Mouse (Mus musculus): ENCODE data around the gene Akt2. TPM values are rescaled to one million over a fixed set of nuclear protein-coding genes. Genes with fewer than 3 reads are reported as not detected.

Gene Akt2
- polyA plus RNA-seq, 1 experiment from 2014 or later, result 101 TPM

DNA sequence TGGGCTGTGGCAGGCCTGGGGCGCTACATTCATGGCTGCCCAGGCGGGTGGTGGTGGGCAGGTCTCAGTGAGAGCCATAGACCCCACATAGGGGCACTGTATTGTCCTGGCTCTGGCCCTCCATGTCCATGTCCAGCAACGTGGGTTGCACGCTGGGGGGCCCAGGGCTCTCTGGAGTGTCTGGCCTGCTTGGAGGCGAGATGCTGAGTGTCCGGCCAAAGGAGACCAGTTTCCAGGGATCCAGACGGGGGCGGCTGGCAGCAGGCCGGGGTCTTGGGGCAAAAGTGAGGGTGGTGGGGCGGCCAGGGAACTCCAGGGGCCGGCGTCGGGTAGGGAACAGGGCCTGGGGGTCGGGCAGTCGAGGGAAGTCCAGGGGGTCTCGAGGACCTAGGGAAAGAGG is 65.2 kb downstream of the Akt2 start:
- no peak overlapping the region for H3K27ac ChIP-seq (replicated peaks)
- H3K9me3 ChIP-seq, result no peaks in the 10 kb centered on the region
- H3K4me3 ChIP-seq, result no peak overlapping the region
- peaks cover 58% of the 10 kb centered on the region for H3K36me3 ChIP-seq (replicated peaks)
- no peak for DNase-seq (ENCODE audit: low spot score)
- WGBS, result 88% methylated on average over 16 of the region's 16 CpGs
- H3K4me1 ChIP-seq, result peaks cover 16% of the 10 kb centered on the region
- H3K27me3 ChIP-seq (replicated peaks; ENCODE audit: low read depth, poor library complexity, severe bottlenecking), result peaks cover 91% of the 10 kb centered on the region

DNA sequence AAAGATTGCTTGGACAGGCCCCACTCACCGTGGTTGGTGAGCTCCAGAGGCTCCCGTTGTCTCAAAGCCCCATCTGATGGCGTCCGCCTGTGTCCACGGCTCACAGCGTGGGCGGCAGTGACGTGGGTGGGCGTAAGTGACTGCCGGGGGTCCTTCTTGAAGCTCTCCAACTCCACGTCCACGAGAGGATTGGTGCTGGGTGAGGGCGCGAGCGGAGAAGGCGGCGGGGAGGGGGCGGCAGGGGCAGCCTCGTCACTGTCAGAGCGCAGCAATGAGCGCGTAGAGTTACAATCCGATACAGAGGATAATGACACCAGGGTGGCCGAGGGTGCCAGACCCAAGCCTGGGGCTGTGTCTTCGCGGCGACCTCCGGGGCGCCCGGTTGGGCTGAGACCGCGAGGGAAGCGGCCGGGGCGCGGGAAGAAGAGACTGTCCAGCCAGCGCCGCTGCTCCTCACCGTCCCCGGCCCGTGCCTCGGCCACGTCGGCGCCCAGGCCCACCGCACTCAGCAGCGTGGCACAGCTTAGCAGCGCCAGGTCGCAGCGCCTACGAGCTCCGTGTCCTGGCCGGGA is 66.6 kb downstream of the Akt2 start:
- 0 out of 2 replicates have a peak overlapping the region, but pooled peaks have one; percentile 6 for H3K4me3 ChIP-seq

DNA sequence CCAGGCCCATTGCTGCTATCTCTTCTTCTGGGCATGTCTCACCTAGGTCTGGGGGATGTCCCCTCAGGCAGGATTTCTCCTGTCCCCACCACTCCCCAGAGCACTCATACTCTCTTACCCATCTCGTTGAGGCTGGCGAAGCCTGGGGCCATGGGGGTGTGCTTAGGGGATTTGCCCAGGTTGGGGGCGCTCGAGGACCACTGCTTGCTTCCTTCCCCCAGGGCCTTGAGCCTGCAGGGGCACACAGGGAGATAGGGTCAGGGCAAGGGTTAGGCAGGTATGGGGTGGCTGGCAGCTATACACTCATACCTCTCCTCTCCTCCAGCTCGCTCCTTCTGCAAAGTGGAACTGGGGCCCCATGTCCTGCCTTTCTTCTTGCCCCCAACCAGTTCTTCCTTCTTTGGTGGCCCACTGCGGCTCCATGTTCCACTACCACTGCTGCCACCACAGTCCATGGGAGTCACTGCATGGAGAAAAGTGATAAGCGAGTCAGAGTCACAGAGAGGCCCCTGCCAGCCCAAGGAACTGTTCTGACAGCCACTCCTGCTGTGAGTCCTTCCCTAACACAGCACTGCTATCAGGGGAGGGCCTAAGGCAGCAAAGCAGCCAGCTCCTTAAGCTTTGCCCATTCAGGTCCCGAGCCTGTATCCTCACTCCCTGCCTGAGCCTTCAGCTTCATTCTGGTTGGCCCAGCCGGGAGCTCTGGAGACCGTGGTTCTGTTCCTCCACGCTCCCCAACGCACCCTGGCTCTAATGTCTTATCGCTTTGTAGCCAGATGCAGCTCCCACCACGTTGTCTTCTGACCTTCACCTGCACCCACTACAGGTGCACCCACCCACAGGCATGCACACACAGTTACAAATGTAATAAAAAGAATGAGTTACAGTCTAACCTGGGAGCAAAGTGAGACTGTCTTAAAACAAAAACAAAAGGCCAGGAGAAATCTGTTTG is 67.6 kb downstream of the Akt2 start:
- Histone ChIP-seq H3K9me3 (no peaks in the 10 kb centered on the region), H3K4me3 (no peak overlapping the region), H3K27me3 (replicated peaks; ENCODE audit: low read depth, poor library complexity, severe bottlenecking) (peaks cover 72% of the 10 kb centered on the region), H3K27ac (replicated peaks) (no peak overlapping the region), H3K36me3 (replicated peaks) (peaks cover 73% of the 10 kb centered on the region), H3K4me1 (peaks cover 10% of the 10 kb centered on the region)
- 61% methylated on average over 14 of the region's 14 CpGs for WGBS
- DNase-seq (ENCODE audit: low spot score), result no peak

More for the DNA sequence above, 66.6 kb downstream of the Akt2 start:
- peaks cover 82% of the 10 kb centered on the region for H3K27me3 ChIP-seq (replicated peaks; ENCODE audit: low read depth, poor library complexity, severe bottlenecking)
- 24% methylated on average over 53 of the region's 53 CpGs for WGBS
- no peak for DNase-seq (ENCODE audit: low spot score)
- H3K9me3 ChIP-seq, result no peaks in the 10 kb centered on the region
- H3K4me1 ChIP-seq, result peaks cover 16% of the 10 kb centered on the region
- H3K36me3 ChIP-seq (replicated peaks), result peaks cover 68% of the 10 kb centered on the region
- no peak overlapping the region for H3K27ac ChIP-seq (replicated peaks)

DNA sequence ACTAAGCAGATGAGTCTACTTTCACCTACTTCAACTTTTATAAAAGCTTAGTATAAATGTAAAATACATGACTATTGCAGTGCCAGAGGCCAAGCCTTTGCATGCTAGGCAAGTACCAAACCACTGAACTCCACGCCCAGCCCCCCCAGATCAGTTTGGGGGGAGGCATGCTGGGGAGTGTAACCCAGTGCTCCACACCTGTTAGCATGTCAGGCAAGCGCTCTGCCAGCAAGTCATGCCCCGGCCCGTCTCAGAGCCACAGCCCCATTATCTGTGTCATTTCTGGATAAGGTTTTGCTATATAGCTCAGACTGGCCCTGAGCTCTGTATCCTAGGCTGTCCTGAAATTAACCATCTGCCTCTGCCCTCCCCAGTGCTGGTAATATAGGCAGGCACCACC is 70.7 kb downstream of the Akt2 start:
- Histone ChIP-seq H3K4me1 (peaks cover 6% of the 10 kb centered on the region; the same call in 1 of the 2 replicates), H3K9me3 (no peaks in the 10 kb centered on the region), H3K27ac (replicated peaks) (no peak overlapping the region), H3K27me3 (replicated peaks; ENCODE audit: low read depth, poor library complexity, severe bottlenecking) (peaks cover 41% of the 10 kb centered on the region), H3K36me3 (replicated peaks) (peaks cover 89% of the 10 kb centered on the region), H3K4me3 (no peak overlapping the region)
- 93% methylated on average over 4 of the region's 4 CpGs for WGBS
- no peak for DNase-seq (ENCODE audit: low spot score)

DNA sequence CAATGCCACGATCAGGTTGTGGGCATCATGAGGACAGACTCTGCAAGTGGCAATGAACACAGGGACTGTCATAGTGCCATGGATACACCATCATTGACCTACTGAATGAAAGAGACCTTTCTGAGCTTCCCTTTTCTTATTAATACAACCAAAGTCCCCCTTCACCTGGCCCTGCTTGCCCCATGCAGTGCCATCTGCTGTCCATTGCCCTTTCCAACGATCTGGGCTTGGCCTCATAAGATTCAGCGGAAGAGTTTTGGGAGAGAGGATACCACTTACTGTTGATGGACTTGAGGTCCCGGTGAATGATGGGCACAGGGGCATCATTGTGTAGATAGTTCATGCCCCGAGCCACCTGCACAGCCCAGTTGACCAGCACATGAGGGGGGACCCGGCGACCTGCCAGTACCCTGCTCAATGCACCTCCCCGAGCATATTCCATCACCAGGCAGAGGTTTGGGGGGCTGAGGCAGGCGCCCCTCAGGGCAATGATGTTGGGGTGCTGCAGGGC is 81.8 kb downstream of the Akt2 start:
- H3K4me1 ChIP-seq, result peaks cover 32% of the 10 kb centered on the region
- 63% methylated on average over 9 of the region's 9 CpGs for WGBS
- no peaks in the 10 kb centered on the region for H3K27me3 ChIP-seq (replicated peaks; ENCODE audit: low read depth, poor library complexity, severe bottlenecking)
- H3K4me3 ChIP-seq, result peak overlapping the region; percentile 99
- no peak for DNase-seq (ENCODE audit: low spot score)
- no peak overlapping the region for H3K27ac ChIP-seq (replicated peaks)
- H3K9me3 ChIP-seq, result no peaks in the 10 kb centered on the region
- peaks cover 33% of the 10 kb centered on the region for H3K36me3 ChIP-seq (replicated peaks)

DNA sequence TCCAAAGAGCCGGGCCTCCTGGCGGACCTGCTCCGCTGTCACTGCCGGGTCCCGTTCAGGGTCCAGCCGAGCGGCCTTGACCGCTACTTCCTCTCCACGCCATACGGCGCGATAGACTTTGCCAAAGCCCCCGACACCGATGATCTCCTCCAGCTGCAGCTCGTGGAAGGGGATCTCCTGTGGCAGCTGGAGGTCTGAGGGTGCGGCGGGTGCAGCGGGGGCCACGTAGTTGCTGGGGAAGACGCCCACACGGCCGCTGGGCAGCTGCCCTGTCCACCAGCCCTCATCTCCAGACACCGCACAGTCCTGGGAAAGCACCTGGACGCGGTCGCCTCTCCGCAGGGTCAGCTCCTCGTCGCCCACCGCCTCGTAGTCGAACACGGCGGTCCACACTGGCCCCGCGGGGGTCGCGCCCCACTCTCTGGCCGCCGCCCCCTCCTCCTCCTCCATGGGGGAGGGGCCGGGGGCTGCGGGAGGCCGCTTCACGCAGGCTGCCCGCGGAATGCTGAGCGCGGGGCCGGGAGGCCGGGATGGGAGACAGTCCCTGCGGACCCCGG is 82.3 kb downstream of the Akt2 start:
- H3K27ac ChIP-seq (replicated peaks), result peak overlapping the region; percentile 94
- DNase-seq (ENCODE audit: low spot score), result peak; percentile 43
- 2% methylated on average over 48 of the region's 52 CpGs for WGBS

DNA sequence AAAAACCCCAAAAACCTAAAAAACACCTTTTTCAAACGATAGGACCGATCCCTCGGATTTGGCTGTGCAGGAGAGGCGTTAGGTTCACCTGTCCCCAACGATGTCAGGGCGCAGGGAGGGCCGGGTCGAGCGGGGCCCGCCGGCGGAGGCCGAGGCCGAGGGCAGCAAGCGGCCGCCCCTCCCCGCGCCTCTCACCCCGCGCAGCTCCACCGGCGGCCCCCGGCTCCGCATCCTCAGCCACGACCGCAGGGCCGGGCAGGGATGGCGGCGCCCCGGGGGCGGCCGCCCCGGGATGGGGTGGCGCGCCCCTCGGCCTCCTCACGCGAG is 82.8 kb downstream of the Akt2 start:
- peak overlapping the region; percentile 94 for H3K27ac ChIP-seq (replicated peaks)
- whole genome bisulfite sequencing, result under 1% methylated on average over 38 of the region's 38 CpGs
- DNase-seq (ENCODE audit: low spot score), result no peak

More for the DNA sequence above, 82.3 kb downstream of the Akt2 start:
- Histone ChIP-seq H3K36me3 (replicated peaks) (peaks cover 27% of the 10 kb centered on the region), H3K9me3 (no peaks in the 10 kb centered on the region), H3K4me3 (peak overlapping the region; percentile 99), H3K4me1 (peaks cover 32% of the 10 kb centered on the region), H3K27me3 (replicated peaks; ENCODE audit: low read depth, poor library complexity, severe bottlenecking) (no peaks in the 10 kb centered on the region)

DNA sequence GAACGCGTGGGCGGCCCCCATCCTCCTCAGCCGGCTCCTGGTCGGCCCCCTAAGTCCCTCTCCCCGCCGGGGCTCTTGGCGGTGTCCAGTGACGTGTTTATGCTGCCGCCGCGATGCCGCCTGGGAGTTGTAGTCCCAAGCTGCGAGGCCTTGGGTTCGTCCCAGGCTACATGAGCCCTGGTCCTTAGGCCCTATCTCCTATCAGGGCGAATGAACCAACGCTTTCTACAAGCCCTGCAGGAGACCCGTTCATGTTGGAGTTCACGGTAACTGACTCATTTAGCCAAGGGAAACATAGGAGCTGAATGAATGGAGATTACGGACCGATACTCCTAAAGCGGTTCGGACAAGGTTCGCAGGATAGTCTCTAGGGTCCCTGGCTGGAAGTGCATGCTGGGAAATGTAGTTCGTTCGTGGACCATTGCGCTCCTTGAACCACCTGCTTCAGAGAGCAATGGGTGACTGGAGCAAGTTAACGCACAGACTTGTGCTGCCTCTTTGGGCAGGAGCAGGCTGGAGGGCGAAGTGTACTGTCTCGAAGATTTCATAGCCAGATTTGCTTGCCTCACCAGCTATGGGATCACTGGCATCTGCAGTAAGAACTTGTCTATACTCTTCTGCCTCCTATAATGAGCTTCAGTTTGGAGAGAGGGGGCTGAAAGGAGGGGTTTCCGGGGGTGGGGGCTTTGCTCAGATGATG is 83.3 kb downstream of the Akt2 start, which contains the start of gene Map3k10:
Gene Map3k10, minus strand, starts transcription at position 77 of the 700 bp plus-strand sequence.
- H3K4me1 ChIP-seq, result peaks cover 32% of the 10 kb centered on the region
- H3K36me3 ChIP-seq (replicated peaks), result peaks cover 24% of the 10 kb centered on the region
- WGBS, result under 1% methylated on average over 31 of the region's 31 CpGs
- H3K27me3 ChIP-seq (replicated peaks; ENCODE audit: low read depth, poor library complexity, severe bottlenecking), result no peaks in the 10 kb centered on the region
- no peaks in the 10 kb centered on the region for H3K9me3 ChIP-seq
- H3K27ac ChIP-seq (replicated peaks), result peak within 1 kb of the TSS; percentile 94
- DNase-seq (ENCODE audit: low spot score), result peak; percentile 94
- peak within 1 kb of the TSS; percentile 99 for H3K4me3 ChIP-seq

More for the DNA sequence above, 82.8 kb downstream of the Akt2 start:
- H3K27me3 ChIP-seq (replicated peaks; ENCODE audit: low read depth, poor library complexity, severe bottlenecking), result no peaks in the 10 kb centered on the region
- peak overlapping the region; percentile 99 for H3K4me3 ChIP-seq
- H3K4me1 ChIP-seq, result peaks cover 32% of the 10 kb centered on the region
- H3K36me3 ChIP-seq (replicated peaks), result peaks cover 24% of the 10 kb centered on the region
- H3K9me3 ChIP-seq, result no peaks in the 10 kb centered on the region

DNA sequence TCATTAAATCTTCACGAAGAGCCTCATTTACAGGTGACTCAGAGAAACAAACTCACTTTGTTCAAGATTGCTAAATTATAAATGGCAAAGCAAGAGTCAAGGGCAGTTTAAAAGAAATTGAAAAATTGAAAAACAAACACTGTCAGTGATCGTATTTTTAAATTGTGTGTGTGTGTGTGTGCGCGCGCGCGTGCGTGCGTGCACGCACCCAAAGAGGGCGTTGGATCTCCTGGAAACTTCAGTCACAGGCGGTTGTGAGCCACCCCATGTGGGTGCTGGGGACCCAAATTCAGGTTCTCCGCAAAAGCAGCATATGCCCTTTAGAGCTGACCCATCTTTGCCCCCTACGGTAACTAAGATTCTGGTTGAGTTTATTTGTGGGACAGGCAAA is 83.9 kb downstream of the Akt2 start:
- Histone ChIP-seq H3K4me1 (peaks cover 32% of the 10 kb centered on the region), H3K36me3 (replicated peaks) (peaks cover 20% of the 10 kb centered on the region), H3K9me3 (no peaks in the 10 kb centered on the region), H3K27ac (replicated peaks) (0 out of 2 replicates have a peak overlapping the region, but pooled peaks have one; percentile 94), H3K4me3 (peak overlapping the region; percentile 99), H3K27me3 (replicated peaks; ENCODE audit: low read depth, poor library complexity, severe bottlenecking) (no peaks in the 10 kb centered on the region)
- no peak for DNase-seq (ENCODE audit: low spot score)
- WGBS, result 30% methylated on average over 14 of the region's 14 CpGs

DNA sequence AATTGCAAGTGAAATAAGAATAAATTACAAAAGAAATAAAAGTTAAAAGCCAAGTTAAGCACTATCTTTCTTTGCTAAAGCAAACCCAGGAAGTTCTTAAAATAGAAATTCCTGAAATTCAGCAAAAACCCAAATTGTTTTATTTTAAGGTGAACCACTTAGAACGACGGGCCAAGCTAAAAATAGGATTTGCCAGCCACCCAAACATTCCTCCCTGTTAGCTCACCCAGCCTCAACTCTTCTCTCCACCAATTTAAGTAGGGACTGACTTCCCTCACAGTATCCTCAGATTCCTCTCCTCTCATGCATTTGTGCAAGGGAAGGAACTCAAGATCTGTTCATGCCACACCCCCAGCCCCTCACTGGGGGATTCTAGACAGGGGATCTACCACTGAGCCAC is 91.9 kb downstream of the Akt2 start:
- no peak for DNase-seq (ENCODE audit: low spot score)
- no peaks in the 10 kb centered on the region for H3K27me3 ChIP-seq (replicated peaks; ENCODE audit: low read depth, poor library complexity, severe bottlenecking)
- H3K36me3 ChIP-seq (replicated peaks), result no peaks in the 10 kb centered on the region
- WGBS, result 83% methylated on average over 2 of the region's 2 CpGs
- H3K4me1 ChIP-seq, result peaks cover 8% of the 10 kb centered on the region
- H3K9me3 ChIP-seq, result no peaks in the 10 kb centered on the region
- H3K27ac ChIP-seq (replicated peaks), result no peak overlapping the region
- H3K4me3 ChIP-seq, result no peak overlapping the region

DNA sequence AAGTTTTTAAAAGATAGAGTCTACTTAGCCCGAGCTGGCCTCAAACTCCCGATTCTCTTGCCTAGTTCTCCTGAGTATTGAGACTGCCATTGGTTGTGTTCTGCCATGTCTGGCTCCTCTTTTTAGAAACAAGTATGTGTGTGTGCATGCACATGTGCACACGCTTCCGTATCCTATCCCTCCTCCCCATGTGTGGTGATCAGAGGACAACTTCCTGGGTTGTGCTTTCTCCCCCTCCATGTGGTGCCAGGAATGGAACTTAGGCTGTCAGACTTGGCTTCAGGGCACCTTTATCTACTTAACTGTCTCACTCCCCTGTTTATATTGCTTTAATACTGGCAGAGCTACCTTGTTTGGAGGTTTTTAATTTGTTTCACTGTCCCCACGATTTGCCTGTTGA is 93.9 kb downstream of the Akt2 start:
- peaks cover 17% of the 10 kb centered on the region for H3K4me1 ChIP-seq
- no peaks in the 10 kb centered on the region for H3K9me3 ChIP-seq
- no peaks in the 10 kb centered on the region for H3K36me3 ChIP-seq (replicated peaks)
- WGBS, result 46% methylated on average over 5 of the region's 5 CpGs
- DNase-seq (ENCODE audit: low spot score), result no peak
- H3K4me3 ChIP-seq, result peak overlapping the region; percentile 38; the same call in 1 of the 2 replicates
- no peak overlapping the region for H3K27ac ChIP-seq (replicated peaks)
- H3K27me3 ChIP-seq (replicated peaks; ENCODE audit: low read depth, poor library complexity, severe bottlenecking), result no peaks in the 10 kb centered on the region

DNA sequence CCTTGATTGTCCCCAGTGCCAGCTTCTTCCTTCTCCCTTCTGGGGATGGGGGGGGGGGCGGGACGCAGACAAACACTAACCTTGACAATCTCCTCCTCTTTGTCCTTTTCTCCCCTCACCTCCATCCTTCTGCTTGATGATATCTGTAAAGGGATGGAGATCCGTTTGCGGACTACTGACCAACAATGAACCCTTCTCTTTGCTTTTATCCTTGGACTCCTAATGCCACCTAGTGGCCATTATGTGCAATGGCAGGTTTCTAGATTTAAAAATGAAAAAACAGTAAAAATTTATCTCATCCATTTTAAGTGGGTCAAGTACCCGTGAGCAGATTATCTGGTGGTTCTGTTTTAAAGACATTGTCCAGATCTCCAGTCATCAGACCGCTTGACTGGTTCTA is 94.3 kb downstream of the Akt2 start:
- H3K27me3 ChIP-seq (replicated peaks; ENCODE audit: low read depth, poor library complexity, severe bottlenecking), result no peaks in the 10 kb centered on the region
- no peak overlapping the region for H3K27ac ChIP-seq (replicated peaks)
- H3K36me3 ChIP-seq (replicated peaks), result no peaks in the 10 kb centered on the region
- peaks cover 19% of the 10 kb centered on the region for H3K4me1 ChIP-seq
- H3K9me3 ChIP-seq, result no peaks in the 10 kb centered on the region
- 2% methylated on average over 6 of the region's 6 CpGs for WGBS
- peak overlapping the region; percentile 38; the same call in 1 of the 2 replicates for H3K4me3 ChIP-seq
- peak; percentile 33 for DNase-seq (ENCODE audit: low spot score)
